Mouse (Mus musculus) ES-E14 (cell line): Measurements from ENCODE around the gene Spata17.

ENCODE experiments used
- CHD2 ChIP-seq: IDR thresholded peaks from 2 replicates; pipeline ENCODE4 v1.6.1; 2014; ENCODE audit warnings: mild to moderate bottlenecking, low read depth, low read length, inconsistent platforms
- HCFC1 ChIP-seq: IDR thresholded peaks from 2 replicates; pipeline ENCODE4 v1.6.1; 2012; ENCODE audit warnings: low read length, inconsistent platforms, borderline replicate concordance; ENCODE audit not compliant: insufficient read depth
- MAFK ChIP-seq: IDR thresholded peaks from 2 replicates; pipeline ENCODE4 v1.6.1; 2014; ENCODE audit warnings: mild to moderate bottlenecking, low read depth, low read length, inconsistent platforms; ENCODE audit not compliant: insufficient read depth
- ZC3H11A ChIP-seq: IDR thresholded peaks from 2 replicates; pipeline ENCODE4 v1.6.1; 2012; ENCODE audit warnings: low read depth, mild to moderate bottlenecking, inconsistent platforms, low read length, borderline replicate concordance
- ZNF384 ChIP-seq: IDR thresholded peaks from 2 replicates; pipeline ENCODE4 v1.6.1; 2012; ENCODE audit warnings: low read depth, low read length, inconsistent platforms

- no peak for TF ChIP-seq HCFC1
- no peak for TF ChIP-seq ZNF384
- no peak for TF ChIP-seq CHD2
- no peak for TF ChIP-seq ZC3H11A
- TF ChIP-seq MAFK, result no peak
These were observed 36.7 kb downstream of the Spata17 start for GRCm38 (mm10) chr1:187178546-187178945.
